Mouse (Mus musculus) forelimb bud, embryonic 11.5 days (tissue): ENCODE measurements at regions not wholly inside any gene's neighbourhood (a gene's known extent, or its start where the extent isn't known, plus 50 kb on each side); places are given as distances from the start of the nearest gene placed in this dataset.
A peak's percentile ranks its signal among the peaks of the same experiment; 100 is the strongest.

Source experiments
- DNase-seq: peaks from one replicate; pipeline ENCODE4 v3.0.0-alpha.2; 2012; ENCODE audit warnings: low read depth, low spot score

DNA sequence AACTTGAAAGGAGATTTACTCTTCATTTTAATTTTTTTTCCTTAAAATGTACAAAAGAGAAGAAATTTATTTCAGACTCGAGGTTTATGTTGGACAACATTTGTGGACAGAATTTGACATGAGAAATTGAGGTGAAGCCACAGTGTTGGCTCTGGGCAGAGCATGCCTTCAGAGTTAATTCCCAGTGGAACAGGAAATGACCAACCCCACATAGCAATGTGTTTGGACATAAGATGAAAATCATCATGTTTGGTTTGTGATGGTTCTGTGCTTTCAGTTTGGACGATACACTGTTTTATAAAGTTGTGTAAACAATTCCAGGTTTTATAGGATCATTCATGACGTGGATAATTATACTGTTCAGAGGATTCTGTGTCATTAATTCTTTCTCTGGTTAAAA is 271.9 kb upstream of the Mettl25 start:
- no peak for DNase-seq

DNA sequence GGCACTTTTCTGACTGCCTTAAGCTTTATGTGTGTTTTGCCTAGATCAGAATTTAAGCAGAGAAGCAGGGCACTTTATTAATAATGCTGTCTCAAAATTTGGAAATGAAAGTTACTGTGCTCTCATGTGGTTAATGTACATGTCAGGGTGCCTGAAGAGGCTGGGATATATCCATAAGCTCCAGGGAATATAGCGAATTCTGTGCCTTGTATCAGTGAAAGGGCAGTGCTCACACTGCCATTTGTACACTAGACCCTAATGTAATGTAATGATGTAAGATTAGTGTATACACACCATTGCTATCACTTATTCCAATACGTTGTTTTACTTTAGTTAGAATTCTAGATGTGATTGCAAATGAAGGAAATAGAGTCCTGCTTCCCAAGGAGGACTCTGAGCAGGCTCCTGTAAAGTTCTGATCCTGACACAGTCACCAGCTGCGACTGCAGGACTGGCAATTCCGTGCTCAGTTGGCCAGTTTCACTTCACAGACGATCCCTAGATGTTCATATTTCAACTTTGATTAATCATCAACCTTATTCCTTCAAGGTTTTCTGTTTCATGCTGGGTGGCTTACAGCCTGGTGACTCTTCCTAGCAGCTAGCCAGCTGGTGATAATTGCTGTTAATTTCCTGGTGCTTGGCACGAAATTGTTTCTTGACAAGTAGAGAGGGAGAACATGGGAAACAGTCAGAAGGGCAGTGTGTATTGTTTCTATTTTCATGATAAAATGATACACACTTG is 273.7 kb upstream of the Mettl25 start:
- no peak for DNase-seq

DNA sequence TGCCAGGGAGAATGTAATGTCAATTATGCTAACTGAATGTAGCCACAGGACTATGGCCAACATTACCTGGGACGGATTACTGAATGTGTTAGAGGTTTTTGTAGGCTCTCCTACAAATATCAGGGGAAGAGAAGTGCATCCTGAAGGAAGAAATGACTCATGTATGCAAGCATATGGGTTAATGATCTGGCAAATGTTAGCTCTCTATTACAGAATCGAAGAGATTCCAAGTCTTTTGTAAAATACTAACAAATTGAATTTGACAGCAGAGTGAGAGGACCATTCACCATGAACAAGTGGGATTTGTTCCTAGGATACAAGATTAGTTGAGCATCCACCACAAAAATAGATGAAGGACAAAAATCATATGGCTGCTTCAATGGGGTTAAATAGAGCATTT is 280.6 kb upstream of the Mettl25 start:
- no peak for DNase-seq

DNA sequence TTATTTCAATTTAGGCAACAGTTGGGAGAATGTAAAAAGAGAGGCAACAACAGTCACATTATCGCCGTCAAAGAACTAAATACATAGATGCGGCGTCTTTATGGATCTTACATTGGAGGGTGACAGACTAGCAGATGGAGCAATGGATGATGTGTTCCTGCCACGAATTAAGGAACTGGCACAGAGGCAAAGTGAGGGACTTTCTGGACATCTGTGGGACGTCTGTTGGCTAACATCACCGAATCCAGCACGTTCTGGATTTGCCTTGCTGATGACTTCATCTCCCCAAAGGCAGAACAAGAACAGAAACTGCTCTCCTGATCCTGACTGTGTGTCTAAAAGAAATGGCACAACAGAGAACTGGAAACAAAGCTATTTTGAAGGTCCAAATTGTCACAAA is 281.8 kb upstream of the Mettl25 start:
- no peak for DNase-seq

DNA sequence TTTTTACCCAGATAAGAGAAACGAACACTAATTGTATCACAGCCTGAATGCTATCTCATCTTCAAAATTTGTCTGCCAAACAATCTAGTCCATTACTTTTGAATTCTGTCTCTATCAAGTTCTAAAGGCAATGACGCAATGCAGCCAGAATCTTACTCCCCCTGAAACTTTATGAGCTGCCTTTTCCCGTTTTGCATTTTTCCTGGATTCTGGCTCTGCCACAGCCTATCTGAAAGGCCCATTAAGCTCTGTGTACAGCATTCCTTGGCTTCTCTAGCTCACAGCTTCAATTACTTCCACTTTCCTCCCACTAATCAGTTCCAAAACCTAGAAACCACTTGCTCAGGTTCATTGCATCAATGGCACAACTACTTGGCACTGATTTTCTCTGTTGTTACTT is 298.0 kb upstream of the Ppfia2 start:
- peak; percentile 5 for DNase-seq

DNA sequence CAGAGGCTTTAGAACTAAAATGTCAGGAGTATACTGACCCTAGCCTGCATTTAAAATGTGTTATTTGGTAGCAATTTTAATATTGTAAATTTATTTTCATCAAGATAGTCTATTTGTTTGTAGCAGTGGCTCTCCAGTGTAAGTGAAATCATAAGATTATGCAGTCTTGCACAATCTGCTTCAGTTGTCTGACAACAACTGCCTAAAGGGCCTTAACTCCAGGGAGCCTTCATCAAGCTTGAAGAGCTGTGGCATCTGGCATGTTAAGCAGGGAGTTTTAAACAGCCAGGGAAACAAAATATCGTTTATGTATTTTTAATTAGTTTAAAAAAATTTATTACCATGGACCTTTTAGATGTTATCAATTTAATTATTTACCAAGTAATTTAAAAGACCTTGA is 295.7 kb upstream of the Ppfia2 start:
- DNase-seq = no peak

DNA sequence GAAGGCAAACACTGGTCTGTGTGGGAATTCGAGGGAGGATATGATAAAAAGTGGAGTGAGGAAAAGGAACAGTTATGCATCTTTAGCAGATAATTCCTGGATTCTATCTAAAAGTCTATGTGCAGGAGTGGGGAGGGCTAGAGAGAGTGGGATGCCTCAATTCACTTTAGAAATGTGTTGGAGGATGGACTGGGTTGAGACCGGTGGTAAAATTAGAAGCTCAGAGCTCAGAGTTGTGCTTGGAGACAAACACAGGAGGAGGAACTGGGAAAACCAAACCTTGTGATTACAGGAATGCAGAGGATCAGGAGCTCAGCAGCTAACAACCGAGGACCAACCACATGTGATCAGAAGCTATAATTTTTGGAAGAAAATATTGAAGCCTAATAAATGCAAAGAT is 290.5 kb upstream of the Ppfia2 start:
- no peak for DNase-seq

DNA sequence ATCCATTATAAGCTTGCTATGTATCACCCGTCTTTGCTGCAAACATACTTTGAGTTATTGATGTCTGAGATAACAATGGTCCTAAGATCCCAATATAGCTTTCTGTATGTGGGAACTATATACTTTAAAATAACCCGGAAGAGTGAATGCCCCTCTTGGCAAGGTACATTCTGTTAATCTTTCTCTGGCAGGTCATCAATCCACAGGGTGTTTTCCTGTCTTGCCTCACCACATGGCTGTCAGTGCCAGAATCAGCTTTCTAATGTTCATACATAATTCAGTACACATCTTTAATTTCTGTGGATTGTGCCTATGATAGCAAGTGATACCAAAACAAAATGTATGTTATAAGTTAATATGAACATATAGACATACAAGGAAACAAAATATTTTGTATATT is 267.6 kb upstream of the Ppfia2 start:
- no peak for DNase-seq

DNA sequence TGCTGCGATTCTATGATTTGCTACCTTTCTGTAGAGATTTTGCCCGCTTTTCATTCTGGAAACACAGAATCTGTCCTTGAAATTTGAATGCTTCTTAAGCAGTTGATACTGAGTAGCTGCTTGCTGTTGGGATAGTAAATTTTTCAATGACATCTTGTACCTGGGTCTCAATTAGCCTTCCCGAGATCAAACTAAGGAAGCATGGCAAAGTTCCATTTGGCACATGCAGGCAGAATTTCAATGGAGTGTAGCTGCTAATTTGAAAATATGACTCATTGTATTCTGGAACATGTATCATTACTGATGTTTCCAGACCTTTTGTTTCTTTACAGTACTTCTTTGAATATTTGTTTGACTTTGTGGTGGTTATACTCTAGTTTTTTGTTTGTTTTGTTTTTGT is 245.9 kb upstream of the Ppfia2 start:
- DNase-seq = no peak

DNA sequence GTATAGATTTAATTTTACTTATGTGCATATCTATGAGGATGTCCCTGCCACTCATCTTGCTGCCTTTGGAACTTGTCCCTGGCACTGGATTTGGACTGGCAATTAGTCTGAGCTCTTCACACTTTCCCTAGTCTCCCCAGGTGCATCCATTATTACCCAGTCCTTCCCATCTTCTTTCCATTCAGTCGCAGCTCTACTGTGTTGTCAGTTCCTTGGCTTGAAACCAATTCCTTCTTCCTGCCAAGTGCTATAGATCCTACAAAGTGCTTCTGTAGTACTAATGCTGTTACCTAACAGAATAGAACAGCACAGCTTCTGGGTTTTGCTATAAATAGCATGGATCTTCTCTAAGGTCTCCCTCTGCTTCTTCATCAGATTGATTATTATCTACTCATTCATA is 228.0 kb upstream of the Ppfia2 start:
- no peak for DNase-seq

DNA sequence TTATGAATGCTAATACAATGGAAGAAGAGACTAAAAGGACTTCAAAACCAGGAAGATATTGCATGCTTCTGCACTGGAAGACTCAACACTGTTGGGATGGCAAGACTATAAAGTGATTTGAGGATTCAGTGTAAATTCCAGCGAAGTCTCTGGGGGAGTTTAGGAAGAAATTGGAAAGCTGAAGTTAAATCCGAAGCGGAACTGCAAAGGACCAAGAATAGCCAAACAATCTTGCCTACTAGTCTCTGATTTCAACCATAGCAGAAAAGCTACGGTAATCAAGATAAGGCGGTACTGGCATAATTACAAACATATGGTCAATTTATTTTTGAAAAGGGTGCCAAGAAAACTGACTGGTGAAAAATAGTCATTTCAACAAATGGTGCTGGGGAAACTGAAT is 216.0 kb upstream of the Ppfia2 start:
- no peak for DNase-seq

DNA sequence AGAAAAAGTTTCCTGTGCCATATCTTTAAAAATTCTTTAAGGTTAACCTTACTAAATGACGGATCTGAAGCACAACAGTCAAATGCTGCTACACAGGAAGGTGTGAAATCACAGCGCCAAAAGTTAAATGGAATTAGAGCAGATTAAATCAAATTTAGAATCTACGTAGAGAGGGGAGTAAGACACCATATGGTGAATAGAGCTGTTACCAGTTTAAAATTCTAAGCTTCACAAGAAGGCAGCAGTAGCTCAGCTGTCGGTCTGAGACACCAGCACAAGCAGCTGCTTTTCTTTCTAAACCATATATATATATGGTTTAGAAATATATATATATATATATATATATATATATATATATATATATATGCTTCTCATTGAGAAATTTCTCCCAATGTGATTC is 210.3 kb upstream of the Ppfia2 start:
- DNase-seq = no peak

DNA sequence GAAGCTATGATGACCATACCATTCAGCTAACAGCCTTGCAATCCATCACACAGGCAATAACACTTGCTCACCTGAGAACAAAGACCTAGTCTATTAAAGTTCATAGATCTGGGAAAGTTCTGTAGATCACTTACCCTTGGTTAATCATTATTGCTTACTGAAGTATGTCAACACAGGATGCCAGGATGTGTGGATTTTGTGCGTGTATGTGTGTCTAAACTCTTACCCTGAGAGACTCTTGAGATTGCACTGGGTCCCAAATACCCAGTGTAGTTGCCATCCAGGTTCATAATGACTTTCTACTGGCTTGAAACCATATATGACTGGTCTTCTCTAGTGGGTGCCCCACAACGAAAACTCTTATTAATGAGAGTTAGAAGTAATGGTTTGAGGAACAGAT is 196.8 kb upstream of the Ppfia2 start:
- no peak for DNase-seq

DNA sequence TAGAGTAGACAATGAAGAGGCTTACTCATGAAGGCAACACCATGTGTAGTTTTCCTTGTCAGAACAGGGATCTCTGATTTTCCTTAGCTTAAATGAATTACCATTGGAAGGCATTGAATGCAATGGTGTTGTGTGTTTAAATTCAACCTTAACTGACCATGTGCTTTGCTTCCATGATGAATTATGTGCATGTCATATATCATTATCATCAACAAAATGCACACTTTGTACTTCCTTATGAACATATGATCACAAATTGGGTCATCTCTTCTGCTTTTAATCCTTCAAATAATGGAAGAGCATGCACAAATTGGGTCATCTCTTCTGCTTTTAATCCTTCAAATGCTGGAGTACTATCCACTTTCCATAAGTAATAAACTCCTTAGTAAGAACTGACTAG is 180.2 kb upstream of the Ppfia2 start:
- no peak for DNase-seq

DNA sequence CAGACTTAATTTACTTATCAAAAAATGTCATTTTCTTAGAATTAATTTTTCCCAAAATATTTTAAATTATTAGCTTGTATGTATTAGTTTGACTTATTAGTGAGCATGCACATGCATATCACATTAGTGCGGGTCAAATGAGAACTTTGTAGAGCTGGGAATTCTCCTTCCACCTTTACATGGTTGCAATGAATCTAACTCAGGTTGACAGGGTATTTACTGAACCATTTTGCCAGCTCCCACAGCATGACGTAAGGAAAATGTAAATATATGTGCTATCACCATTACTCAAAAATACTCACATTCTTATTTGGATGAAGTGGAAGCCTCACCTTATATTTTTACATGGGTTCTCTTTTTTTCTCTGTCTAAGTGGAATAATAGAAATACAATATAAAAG is 179.4 kb upstream of the Ppfia2 start:
- DNase-seq = no peak

DNA sequence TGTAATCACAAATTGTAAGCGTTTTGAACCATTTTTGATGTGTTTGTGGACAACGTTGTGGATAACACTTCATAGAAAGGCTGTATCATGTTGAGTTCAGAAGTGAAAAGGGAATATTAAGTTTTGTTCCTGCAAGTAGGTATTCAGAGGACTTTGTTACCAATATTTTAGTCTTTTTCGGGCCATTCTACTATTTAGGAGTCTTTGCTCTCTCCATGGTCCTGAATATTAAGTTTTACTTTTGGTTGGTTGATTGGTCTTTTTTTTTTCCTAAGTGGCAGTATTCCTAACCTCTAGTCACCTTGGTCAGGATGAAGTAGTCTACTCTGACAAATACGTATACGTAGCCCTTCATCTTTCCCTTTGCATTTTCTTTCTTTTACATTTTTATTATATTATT is 174.6 kb upstream of the Ppfia2 start:
- DNase-seq = peak; percentile 4

DNA sequence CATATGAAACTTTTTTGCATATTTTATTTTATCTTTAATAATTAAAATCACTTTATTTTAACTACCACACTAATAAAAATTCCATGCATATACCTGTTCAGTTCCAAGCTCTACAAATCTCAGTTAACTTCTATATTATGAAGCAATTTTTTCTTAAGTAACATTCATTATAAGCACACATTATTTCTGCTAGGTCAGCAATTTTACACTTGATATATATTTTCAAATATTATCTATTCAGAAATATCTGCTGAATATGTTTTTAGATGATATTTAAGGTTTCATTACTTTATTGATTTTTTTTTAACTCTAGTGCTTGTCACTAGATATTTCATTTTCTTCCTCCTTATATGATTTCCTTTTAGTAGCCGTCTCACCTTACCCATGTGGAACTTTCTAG is 135.0 kb upstream of the Ppfia2 start:
- DNase-seq = no peak

DNA sequence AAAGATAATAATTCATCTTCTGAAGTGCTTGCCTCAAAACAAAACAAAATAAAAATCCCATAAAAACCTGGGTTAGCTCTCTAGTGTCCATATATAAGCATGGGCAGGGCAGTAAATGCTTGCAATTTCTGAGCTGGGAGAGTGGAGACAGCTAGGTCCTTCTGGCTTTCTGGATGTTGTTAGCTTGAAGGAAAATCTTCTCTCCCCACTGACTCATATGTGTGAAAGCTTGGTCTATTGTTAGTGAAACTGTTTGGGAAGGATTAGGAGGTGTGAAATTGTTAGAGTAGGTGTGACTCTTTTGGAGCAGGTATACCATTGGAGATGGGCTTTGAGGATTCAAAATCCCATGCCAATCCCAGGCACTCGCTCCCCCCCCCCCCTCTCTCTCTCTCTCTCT is 118.5 kb upstream of the Ppfia2 start:
- DNase-seq = no peak

DNA sequence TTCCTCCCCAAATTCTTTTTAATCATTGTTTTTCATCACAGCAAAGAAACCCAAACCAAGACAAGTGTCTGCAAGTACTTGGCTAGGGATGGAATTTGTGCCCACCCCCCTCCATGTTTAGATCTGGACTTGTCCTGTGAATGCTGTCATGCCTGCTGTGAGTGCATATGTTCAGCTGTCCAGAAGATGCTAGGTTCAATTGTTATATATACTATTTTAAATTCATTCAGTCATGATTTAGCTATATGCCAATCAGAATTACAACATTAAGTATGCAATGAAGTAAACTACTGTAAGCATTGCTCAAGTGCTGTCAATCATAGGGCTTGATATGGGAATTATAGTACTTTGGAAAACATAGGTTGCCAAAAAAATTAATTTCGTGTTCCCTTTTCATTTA is 94.5 kb upstream of the Ppfia2 start:
- no peak for DNase-seq

DNA sequence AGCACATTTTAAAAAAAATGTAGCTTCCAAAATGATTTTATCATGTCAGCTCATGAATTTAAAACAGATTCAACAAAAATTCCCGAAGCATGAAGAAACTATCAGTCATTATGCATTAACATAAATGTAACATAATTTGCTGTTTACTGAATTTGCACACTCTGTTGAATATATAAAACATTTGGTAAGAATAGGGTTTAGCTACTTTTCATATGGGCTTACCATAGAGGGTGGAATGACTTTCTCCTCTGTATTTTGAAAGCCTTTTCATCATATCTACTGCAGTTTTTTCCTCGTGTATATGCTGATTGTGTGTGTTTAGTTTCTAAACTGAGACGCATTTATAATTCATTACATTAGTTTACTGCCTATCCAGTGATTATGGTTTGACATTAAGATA is 94.0 kb upstream of the Ppfia2 start:
- no peak for DNase-seq

DNA sequence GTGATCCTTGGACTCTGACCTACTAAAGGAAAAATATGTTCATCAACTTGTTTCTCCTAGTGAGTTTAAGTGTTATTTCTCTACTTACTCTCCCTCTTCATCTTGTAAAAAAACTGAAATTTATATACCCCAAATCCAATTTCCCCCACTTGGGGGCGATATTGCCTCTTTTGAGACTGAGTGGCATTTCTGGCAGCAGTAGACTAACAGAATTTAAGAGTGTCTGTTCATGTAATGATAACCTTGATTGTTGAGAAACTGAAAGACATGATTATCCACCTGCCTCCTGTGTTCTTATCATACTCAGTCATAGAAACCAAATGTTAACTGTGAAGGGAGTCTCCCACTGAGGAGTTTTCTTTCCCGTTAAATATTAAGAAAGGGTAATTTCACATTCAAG is 89.5 kb upstream of the Ppfia2 start:
- DNase-seq = no peak

DNA sequence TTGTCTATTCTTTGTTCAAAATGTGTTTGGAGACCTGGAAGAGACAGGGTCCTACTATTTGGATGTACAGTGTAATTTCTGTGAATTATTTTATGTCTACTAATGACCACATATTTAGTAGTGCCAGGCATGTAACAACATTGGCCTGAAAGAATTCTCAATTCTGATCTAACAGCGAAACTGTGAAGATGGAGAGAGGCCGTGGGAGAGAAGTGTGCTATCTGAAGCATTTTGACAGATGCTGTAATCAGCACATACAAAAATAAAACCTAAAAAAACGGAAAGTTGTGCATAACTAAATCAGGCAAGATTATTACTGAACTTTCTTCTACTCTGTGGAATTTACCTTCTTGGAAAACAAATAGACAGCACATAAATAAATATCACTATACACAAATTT is 61.4 kb upstream of the Ppfia2 start:
- DNase-seq = no peak

DNA sequence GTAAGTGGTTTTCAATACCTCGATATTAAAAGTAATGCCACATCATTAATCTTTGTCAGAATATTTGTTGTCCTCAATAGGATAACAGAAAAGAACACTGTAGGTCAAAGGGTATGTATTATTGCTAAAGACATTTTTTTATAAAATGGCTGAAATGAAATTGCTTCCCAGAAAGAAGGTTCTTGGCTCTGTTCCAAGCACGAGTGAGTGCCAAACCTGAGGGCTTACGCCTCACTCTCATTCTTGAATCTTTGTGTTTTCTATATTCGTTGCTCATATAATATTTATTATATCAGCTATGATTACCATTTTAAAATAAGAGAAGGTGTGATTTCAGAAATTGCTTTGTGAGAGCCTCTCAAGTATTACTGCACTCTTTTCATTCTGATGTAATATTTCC is 57.0 kb upstream of the Ppfia2 start:
- DNase-seq = no peak

DNA sequence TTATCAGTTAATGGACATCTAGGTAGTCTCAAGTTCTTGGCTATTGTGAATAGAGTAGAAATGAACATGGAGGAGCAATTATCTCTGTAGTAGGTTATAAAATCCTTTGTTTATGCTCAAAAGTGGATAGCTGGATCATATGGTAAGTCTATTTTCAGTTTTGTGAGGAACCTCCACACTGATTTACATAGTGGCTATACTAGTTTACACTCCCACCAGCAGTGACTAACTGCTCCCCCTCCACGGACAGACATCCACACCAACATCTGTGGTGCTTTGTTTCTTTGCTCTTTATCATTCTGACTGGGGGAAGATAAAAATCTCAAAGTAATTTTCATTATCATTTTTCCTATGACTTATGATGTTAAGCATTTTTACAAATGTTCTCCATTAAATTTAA is 55.1 kb upstream of the Ppfia2 start:
- DNase-seq = no peak
